In the genomic region with DNA sequence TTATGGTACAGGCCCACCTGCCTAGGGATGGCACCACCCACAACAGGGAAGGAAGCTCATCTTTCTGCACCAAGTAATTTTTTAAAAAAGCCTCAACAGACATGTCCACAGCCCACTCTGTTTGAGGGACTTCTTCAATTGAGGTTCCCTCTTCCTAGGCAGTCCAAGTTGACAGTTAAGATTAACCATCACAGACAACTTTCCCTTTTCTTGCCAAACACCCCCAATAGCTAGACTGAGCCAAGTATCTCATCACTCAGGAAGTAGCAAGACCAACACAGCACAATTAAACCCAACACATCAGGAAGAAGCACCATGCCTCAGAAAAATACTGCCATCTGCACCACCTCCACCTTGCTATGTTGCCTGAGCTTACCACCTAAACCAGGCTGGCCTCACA, we compare ENCODE assay signal across 26 mouse cellular contexts. TPM values are rescaled to one million over a fixed set of nuclear protein-coding genes. Genes with fewer than 3 reads are reported as not detected.
DNase-seq lines count a peak whose midpoint lies in the region; ATAC-seq and TF ChIP-seq lines count a peak whose summit lies in the region.
"Had no signal": no experiment of that assay in that cellular context is flagged by ENCODE, and none has a peak within 500 bp of the region (broad histone marks: within the 10 kb centered on the region; RNA-seq: fewer than 3 reads in every experiment).

No protein-coding gene starts in this region.

- intact Hi-C loops in left cerebral cortex, postnatal 10 days (cut with DNase I) = no loop called here

- peak overlapping the region; percentile 41; the same call in 1 of the 2 replicates for H3K9ac ChIP-seq in MEL (ENCODE audit: control insufficient read depth, low read depth, low read length, poor library complexity, severe bottlenecking)
- H3K9ac ChIP-seq: embryonic facial prominence, embryonic 12.5 days; forebrain, embryonic 13.5 days; forebrain, embryonic 15.5 days; forebrain, postnatal 0 days had no signal

- TF ChIP-seq RAD21 in MEL (IDR thresholded peaks at IDR 0.05; ENCODE audit: low read depth, low read length) = no peak

- H3K4me1 ChIP-seq in MEL (ENCODE audit: control insufficient read depth in 1 of 2, insufficient read depth in 2 of 2, low read length in 2 of 2) = peaks cover 11 to 25% of the 10 kb centered on the region in 2 experiments
- H3K4me1 ChIP-seq: embryonic facial prominence, embryonic 12.5 days had no signal

- peak; percentile 64 to 72 for TF ChIP-seq EP300 in MEL (IDR thresholded peaks at IDR 0.05; ENCODE audit: low read depth in 1 of 2, low read length in 2 of 2)

- H3K79me2 ChIP-seq in MEL (ENCODE audit: control insufficient read depth, insufficient read depth, low read length, poor library complexity) = peaks cover 11% of the 10 kb centered on the region

- no peak for TF ChIP-seq CTCF in MEL (IDR thresholded peaks at IDR 0.05 in 2 of 3, conservative IDR thresholded peaks at IDR 0.05 in 1 of 3; ENCODE audit: control insufficient read depth in 1 of 3, insufficient read depth in 1 of 3, low read depth in 2 of 3, low read length in 3 of 3, poor library complexity in 1 of 3, severe bottlenecking in 1 of 3)

- ATAC-seq in megakaryocyte progenitor cell, adult 5-6 weeks (replicated peaks; ENCODE audit: poor library complexity) = peak; percentile 30
- ATAC-seq: activated CD4-positive, CD25-positive, alpha-beta regulatory T cell, adult 4 months; CD4-positive, CD25-positive, alpha-beta regulatory T cell, adult 4 months; forebrain, embryonic 13.5 days; forebrain, embryonic 15.5 days; forebrain, postnatal 0 days; Patski had no signal

- H3K27me3 ChIP-seq in MEL (ENCODE audit: control insufficient read depth in 1 of 2, insufficient read depth in 2 of 2, low read length in 2 of 2) = no peaks in the 10 kb centered on the region
- H3K27me3 ChIP-seq: CH12.LX; embryonic facial prominence, embryonic 12.5 days; forebrain, embryonic 13.5 days; forebrain, embryonic 15.5 days; Patski had no signal

- peaks cover 2 to 36% of the 10 kb centered on the region in 2 experiments for H3K36me3 ChIP-seq in MEL (ENCODE audit: control insufficient read depth in 1 of 2, insufficient read depth in 2 of 2, low read length in 2 of 2)
- H3K36me3 ChIP-seq: embryonic facial prominence, embryonic 12.5 days had no signal

- peak in 1 of 2 experiments; percentile 37; a peak in 1 of 4 replicates for TF ChIP-seq POLR2A in MEL (IDR thresholded peaks at IDR 0.05; ENCODE audit: control insufficient read depth in 1 of 2, insufficient read depth in 1 of 2, low read depth in 1 of 2, low read length in 2 of 2, poor library complexity in 1 of 2)

- no peaks in the 10 kb centered on the region for H3K9me3 ChIP-seq in MEL (replicated peaks; ENCODE audit: insufficient read depth, low read length)
- H3K9me3 ChIP-seq: embryonic facial prominence, embryonic 10.5 days; embryonic facial prominence, embryonic 12.5 days; forebrain, embryonic 13.5 days; forebrain, embryonic 15.5 days; G1E had no signal

- DNase-seq in right cerebral cortex, adult 18-20 months = peak; percentile 15
- DNase-seq in right cerebral cortex, postnatal 36 days (ENCODE audit: low spot score in 2 of 2) = no peak
- DNase-seq in MEL (ENCODE audit: low read depth, low spot score) = peak; percentile 88
- peak; percentile 39 for DNase-seq in brain, adult 2 months (ENCODE audit: low read depth, low spot score)
- no peak for DNase-seq in cerebellum, adult 18-20 months
- DNase-seq in lung, postnatal 36 days = no peak
- no peak for DNase-seq in left cerebral cortex, postnatal 10 days (ENCODE audit: extremely low spot score in 1 of 2, low spot score in 2 of 2)
- DNase-seq: adrenal gland, adult 8-10 months; adrenal gland, postnatal 14 days; B cell, adult 2 months; cerebellum, adult 11-12 months; cerebellum, adult 8-10 months; cerebellum, adult 9-11 months; cerebellum, postnatal 14 days; cerebellum, postnatal 36 days; forebrain, postnatal 0 days had no signal

- H3K27ac ChIP-seq in MEL (ENCODE audit: control insufficient read depth, low read depth, low read length) = peak overlapping the region; percentile 96
- H3K27ac ChIP-seq: embryonic facial prominence, embryonic 10.5 days; embryonic facial prominence, embryonic 12.5 days; forebrain, embryonic 13.5 days; forebrain, embryonic 15.5 days had no signal

- no peak overlapping the region for H3K4me3 ChIP-seq in MEL (ENCODE audit: control insufficient read depth in 1 of 2, insufficient read depth in 1 of 2, low read depth in 2 of 2, low read length in 2 of 2)
- H3K4me3 ChIP-seq: embryonic facial prominence, embryonic 10.5 days; embryonic facial prominence, embryonic 12.5 days; forebrain, embryonic 13.5 days; forebrain, embryonic 15.5 days had no signal

TF ChIP-seq in MEL, 35 proteins besides CTCF, POLR2A, EP300 and RAD21:
- TF ChIP-seq BHLHE40 (IDR thresholded peaks at IDR 0.05; ENCODE audit: borderline replicate concordance, low read depth, low read length) = no peak
- peak; percentile 53; the same call in 1 of the 2 replicates for TF ChIP-seq TCF12 (IDR thresholded peaks at IDR 0.05; ENCODE audit: low read depth, low read length)
- TF ChIP-seq ZNF384 (IDR thresholded peaks at IDR 0.05; ENCODE audit: low read depth, low read length) = peak; percentile 56; the same call in 1 of the 2 replicates
- TF ChIP-seq CHD1 (IDR thresholded peaks at IDR 0.05; ENCODE audit: low read depth, low read length) = no peak
- 0 out of 2 replicates have a peak, but pooled peaks have one; percentile 26 for TF ChIP-seq MYC (IDR thresholded peaks at IDR 0.05; ENCODE audit: low read depth, low read length)
- peak; percentile 79 for TF ChIP-seq MXI1 (IDR thresholded peaks at IDR 0.05; ENCODE audit: low read depth, low read length)
- TF ChIP-seq MAX (IDR thresholded peaks at IDR 0.05; ENCODE audit: low read length) = peak; percentile 37
- TF ChIP-seq HCFC1 (IDR thresholded peaks at IDR 0.05; ENCODE audit: low read depth, low read length) = peak; percentile 59
- TF ChIP-seq E2F4 (IDR thresholded peaks at IDR 0.05; ENCODE audit: borderline replicate concordance, low read depth, low read length) = no peak
- no peak for TF ChIP-seq KAT2A (conservative IDR thresholded peaks at IDR 0.05; ENCODE audit: low read depth, low read length)
- peak; percentile 50; the same call in 1 of the 2 replicates for TF ChIP-seq NELFE (IDR thresholded peaks at IDR 0.05; ENCODE audit: low read depth, low read length)
- TF ChIP-seq MYB (IDR thresholded peaks at IDR 0.05; ENCODE audit: low read depth, low read length) = peak; percentile 86
- TF ChIP-seq MEF2A (IDR thresholded peaks at IDR 0.05; ENCODE audit: extremely low read depth, insufficient replicate concordance, low read depth, low read length, poor library complexity, severe bottlenecking) = no peak
- no peak for TF ChIP-seq JUND (IDR thresholded peaks at IDR 0.05; ENCODE audit: low read depth, low read length)
- TF ChIP-seq ELF1 (IDR thresholded peaks at IDR 0.05; ENCODE audit: low read depth, low read length) = peak; percentile 70
- no peak for TF ChIP-seq RCOR1 (IDR thresholded peaks at IDR 0.05; ENCODE audit: low read depth, low read length)
- peak; percentile 76 for TF ChIP-seq SIN3A (IDR thresholded peaks at IDR 0.05; ENCODE audit: low read length)
- peak; percentile 52; the same call in 1 of the 2 replicates for TF ChIP-seq ETS1 (IDR thresholded peaks at IDR 0.05; ENCODE audit: low read depth, low read length)

RNA-seq across cellular contexts. Expression of a gene that starts 4.1 kb away (rescaled TPM):
- total RNA-seq in MEL (2012; rRNA removed) = 9.8 and 10.4 TPM in 2 replicates
- polyA plus RNA-seq in MEL (2012; ENCODE audit: insufficient read depth in 1 of 2, insufficient read length in 2 of 2, low read depth in 1 of 2, low replicate concordance in 2 of 2, missing spikeins in 1 of 2) = 1 to 10 TPM in 1 of 2 experiments, not detected in 1; 7.6 TPM
- 25.7 and 29.4 TPM in 2 replicates for total RNA-seq in megakaryocyte progenitor cell, adult 5-6 weeks (2015)
- total RNA-seq in megakaryocyte progenitor cell, adult 5-6 weeks (2017) = 34.6 and 43.2 TPM in 2 replicates
- 10 to 100 TPM; 20.1 to 22.9 TPM for total RNA-seq in left cerebral cortex, postnatal 10 days (2021)

RNA-seq across cellular contexts. Expression of a gene that starts 40.9 kb away (rescaled TPM):
- 21.8 and 22.1 TPM in 2 replicates for total RNA-seq in MEL (2012; rRNA removed)
- polyA plus RNA-seq in MEL (2012; ENCODE audit: insufficient read depth in 1 of 2, insufficient read length in 2 of 2, low read depth in 1 of 2, low replicate concordance in 2 of 2, missing spikeins in 1 of 2) = 100 to 1,000 TPM in 1 of 2 experiments, 10 to 100 TPM in 1; 27.8 to 400 TPM
- total RNA-seq in megakaryocyte progenitor cell, adult 5-6 weeks (2015) = 22.0 and 22.5 TPM in 2 replicates
- 49.8 and 56.1 TPM in 2 replicates for total RNA-seq in megakaryocyte progenitor cell, adult 5-6 weeks (2017)
- total RNA-seq in left cerebral cortex, postnatal 10 days (2021) = 10 to 100 TPM; 20.0 TPM

RNA-seq across cellular contexts. Expression of a gene that starts 58.6 kb away (rescaled TPM):
- total RNA-seq in MEL (2012; rRNA removed) = 56.9 and 62.9 TPM in 2 replicates
- polyA plus RNA-seq in MEL (2012; ENCODE audit: insufficient read depth in 1 of 2, insufficient read length in 2 of 2, low read depth in 1 of 2, low replicate concordance in 2 of 2, missing spikeins in 1 of 2) = 100 to 1,000 TPM in 1 of 2 experiments, 10 to 100 TPM in 1; 52.1 to 109 TPM
- total RNA-seq in megakaryocyte progenitor cell, adult 5-6 weeks (2015) = 35.5 and 37.5 TPM in 2 replicates
- 46.5 and 61.3 TPM in 2 replicates for total RNA-seq in megakaryocyte progenitor cell, adult 5-6 weeks (2017)
- total RNA-seq in left cerebral cortex, postnatal 10 days (2021) = 10 to 100 TPM; 38.0 to 38.1 TPM

Comparison
In these comparisons a context has a peak if more than half of its experiments do, and no peak if none do; other contexts are left out.
1. DNase-seq: peak in right cerebral cortex, adult 18-20 months (single experiment), MEL (single experiment) and brain, adult 2 months (single experiment); none in right cerebral cortex, postnatal 36 days (0 of 2), cerebellum, adult 18-20 months (0 of 2), lung, postnatal 36 days (single experiment) and left cerebral cortex, postnatal 10 days (0 of 2).